Mouse (Mus musculus) thymus, postnatal 4 days (tissue): ENCODE results near the gene Akirin1.

ENCODE experiments used
- DNase-seq: peaks from one replicate; pipeline ENCODE4 v3.0.0; 2021

Akirin1 gene

GRCm38 (mm10) chr4:123750152-123750651 lies at the start of gene Akirin1:
Akirin1 (minus strand) TSS chr4:123750345.
- DNase-seq, result peak; percentile 100

- no peak for DNase-seq
These were observed 47.7 kb upstream of the Akirin1 start for GRCm38 (mm10) chr4:123797856-123798255.

GRCm38 (mm10) chr4:123797403-123797802 lies 47.3 kb upstream of the Akirin1 start:
- no peak for DNase-seq

GRCm38 (mm10) chr4:123795057-123795456 lies 44.9 kb upstream of the Akirin1 start:
- no peak for DNase-seq

GRCm38 (mm10) chr4:123793136-123793535 lies 43.0 kb upstream of the Akirin1 start:
- no peak for DNase-seq

- DNase-seq, result no peak
These were observed 42.5 kb upstream of the Akirin1 start for GRCm38 (mm10) chr4:123792666-123793065.

- no peak for DNase-seq
These were observed 37.2 kb upstream of the Akirin1 start, which contains the start of gene Rhbdl2 for GRCm38 (mm10) chr4:123787191-123787985. Rhbdl2 (plus strand) TSS chr4:123787874.

GRCm38 (mm10) chr4:123768234-123768633 lies 18.1 kb upstream of the Akirin1 start:
- no peak for DNase-seq

- DNase-seq, result no peak
These were observed 17.7 kb upstream of the Akirin1 start for GRCm38 (mm10) chr4:123767807-123768206.

- DNase-seq, result no peak
These were observed 14.9 kb upstream of the Akirin1 start for GRCm38 (mm10) chr4:123765071-123765470.

GRCm38 (mm10) chr4:123758306-123758705 lies 8.2 kb upstream of the Akirin1 start:
- DNase-seq, result peak; percentile 16

- no peak for DNase-seq
These were observed 665 bp upstream of the Akirin1 start for GRCm38 (mm10) chr4:123750707-123751312.

GRCm38 (mm10) chr4:123749484-123750130 lies 538 bp downstream of the Akirin1 start:
- peak; percentile 75 for DNase-seq

GRCm38 (mm10) chr4:123748726-123749415 lies 1.3 kb downstream of the Akirin1 start:
- DNase-seq, result no peak

GRCm38 (mm10) chr4:123745221-123745775 lies 4.8 kb downstream of the Akirin1 start:
- no peak for DNase-seq

GRCm38 (mm10) chr4:123742891-123743290 lies 7.3 kb downstream of the Akirin1 start:
- no peak for DNase-seq

GRCm38 (mm10) chr4:123738708-123739107 lies 11.4 kb downstream of the Akirin1 start:
- no peak for DNase-seq

- DNase-seq, result no peak
These were observed 16.6 kb downstream of the Akirin1 start for GRCm38 (mm10) chr4:123733532-123733931.

GRCm38 (mm10) chr4:123732921-123733320 lies 17.2 kb downstream of the Akirin1 start:
- DNase-seq, result no peak

GRCm38 (mm10) chr4:123732163-123732910 lies 17.8 kb downstream of the Akirin1 start:
- no peak for DNase-seq

- DNase-seq, result no peak
These were observed 28.4 kb downstream of the Akirin1 start for GRCm38 (mm10) chr4:123721761-123722160.

GRCm38 (mm10) chr4:123718434-123718780 lies 31.7 kb downstream of the Akirin1 start:
- DNase-seq, result no peak
